7 mouse cellular contexts compared by ENCODE assay signal in the genomic region with DNA sequence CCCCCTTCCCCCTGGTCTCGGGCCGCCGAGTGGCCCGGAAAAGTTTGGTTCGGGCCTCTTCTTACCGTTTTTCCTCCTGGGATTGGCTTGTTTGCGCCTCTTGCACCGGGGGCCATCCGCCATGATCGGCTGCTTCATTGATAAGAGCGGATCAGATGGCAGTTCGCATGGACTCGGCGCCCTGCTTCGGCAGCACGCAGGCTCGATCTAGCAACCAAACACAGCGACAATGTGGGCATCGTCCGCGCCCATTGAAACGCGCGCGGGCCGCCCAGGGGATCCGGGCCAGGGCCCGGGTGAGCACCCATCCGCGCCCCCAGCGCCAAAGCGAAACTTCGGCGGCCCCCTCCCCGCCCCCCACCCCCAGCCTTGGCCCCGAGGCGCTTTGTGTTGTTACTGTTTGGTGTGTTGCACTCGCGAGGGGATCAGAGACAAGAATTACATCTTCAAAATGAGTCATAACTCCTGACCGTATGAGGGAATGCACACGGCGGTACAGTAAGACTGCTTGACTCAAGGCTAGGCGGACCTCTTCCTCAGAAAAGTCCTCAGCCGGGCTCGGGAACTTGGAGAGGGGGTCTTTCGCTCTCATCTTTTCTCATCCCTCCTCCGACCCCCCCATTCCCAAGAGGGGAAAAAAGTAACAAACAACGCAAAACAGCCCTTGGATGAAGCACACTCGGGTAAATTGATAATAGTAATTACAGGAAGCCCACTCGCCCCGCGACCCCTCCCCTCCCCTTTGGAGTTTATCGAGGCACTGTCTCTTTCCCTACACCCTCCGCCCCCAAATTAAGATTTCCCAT. TPM values are rescaled to one million over a fixed set of nuclear protein-coding genes. Genes with fewer than 3 reads are reported as not detected.
DNase-seq lines count a peak whose midpoint lies in the region; ATAC-seq and TF ChIP-seq lines count a peak whose summit lies in the region.

No protein-coding gene starts in this region.

- H3K4me2 ChIP-seq in forebrain, embryonic 12.5 days: peak overlapping the region; percentile 69
- peak overlapping the region; percentile 80 for H3K4me2 ChIP-seq in hindbrain, embryonic 12.5 days (replicated peaks)
- H3K4me2 ChIP-seq in limb, embryonic 15.5 days: peak overlapping the region; percentile 68
- H3K4me2 ChIP-seq in midbrain, embryonic 13.5 days (replicated peaks): peak overlapping the region; percentile 76
- peak overlapping the region; percentile 78 for H3K4me2 ChIP-seq in stomach, embryonic 15.5 days

- ATAC-seq in forebrain, embryonic 12.5 days (ENCODE audit: low FRiP score): peak; percentile 37
- peak; percentile 35 for ATAC-seq in hindbrain, embryonic 12.5 days (ENCODE audit: low FRiP score)
- no peak; the same call in 1 of the 2 replicates for ATAC-seq in limb, embryonic 15.5 days (ENCODE audit: insufficient number of reproducible peaks, low FRiP score, low TSS enrichment, low read depth)
- peak; percentile 37 for ATAC-seq in midbrain, embryonic 13.5 days
- peak; percentile 57 for ATAC-seq in stomach, embryonic 15.5 days (ENCODE audit: insufficient read depth, low FRiP score, low read depth)

- no peaks in the 10 kb centered on the region for H3K9me3 ChIP-seq in ES-Bruce4 (replicated peaks; ENCODE audit: control insufficient read depth, insufficient read depth, low read length, poor library complexity, severe bottlenecking)
- H3K9me3 ChIP-seq in forebrain, embryonic 12.5 days: no peaks in the 10 kb centered on the region
- H3K9me3 ChIP-seq in hindbrain, embryonic 12.5 days (replicated peaks): no peaks in the 10 kb centered on the region
- no peaks in the 10 kb centered on the region for H3K9me3 ChIP-seq in limb, embryonic 15.5 days
- no peaks in the 10 kb centered on the region for H3K9me3 ChIP-seq in midbrain, embryonic 13.5 days
- no peaks in the 10 kb centered on the region for H3K9me3 ChIP-seq in stomach, embryonic 15.5 days

- peak overlapping the region; percentile 71 for H3K4me3 ChIP-seq in ES-Bruce4 (ENCODE audit: low read depth, low read length)
- H3K4me3 ChIP-seq in forebrain, embryonic 12.5 days (replicated peaks): peak overlapping the region; percentile 97
- peak overlapping the region; percentile 92 for H3K4me3 ChIP-seq in hindbrain, embryonic 12.5 days
- peak overlapping the region; percentile 62 for H3K4me3 ChIP-seq in limb, embryonic 15.5 days
- peak overlapping the region; percentile 82 for H3K4me3 ChIP-seq in midbrain, embryonic 13.5 days (replicated peaks)
- peak overlapping the region; percentile 66 for H3K4me3 ChIP-seq in stomach, embryonic 15.5 days (replicated peaks)

- H3K27ac ChIP-seq in ES-Bruce4 (ENCODE audit: insufficient read depth, low read length): no peak overlapping the region
- peak overlapping the region; percentile 98 for H3K27ac ChIP-seq in forebrain, embryonic 12.5 days
- H3K27ac ChIP-seq in hindbrain, embryonic 12.5 days: peak overlapping the region; percentile 98
- H3K27ac ChIP-seq in limb, embryonic 15.5 days: peak overlapping the region; percentile 90
- peak overlapping the region; percentile 98 for H3K27ac ChIP-seq in midbrain, embryonic 13.5 days
- peak overlapping the region; percentile 89 for H3K27ac ChIP-seq in stomach, embryonic 15.5 days

- under 1% methylated on average over 53 of the region's 54 CpGs for WGBS in forebrain, embryonic 12.5 days
- WGBS in hindbrain, embryonic 12.5 days: under 1% methylated on average over 54 of the region's 54 CpGs
- under 1% methylated on average over 53 of the region's 54 CpGs for WGBS in limb, embryonic 15.5 days
- WGBS in midbrain, embryonic 13.5 days: under 1% methylated on average over 54 of the region's 54 CpGs
- under 1% methylated on average over 54 of the region's 54 CpGs for WGBS in stomach, embryonic 15.5 days

- H3K4me1 ChIP-seq in ES-Bruce4 (ENCODE audit: control insufficient read depth, insufficient read depth, low read length): no peaks in the 10 kb centered on the region
- H3K4me1 ChIP-seq in forebrain, embryonic 12.5 days: peaks cover 51% of the 10 kb centered on the region
- H3K4me1 ChIP-seq in hindbrain, embryonic 12.5 days: peaks cover 36% of the 10 kb centered on the region
- peaks cover 13% of the 10 kb centered on the region; the same call in 1 of the 2 replicates for H3K4me1 ChIP-seq in limb, embryonic 15.5 days
- peaks cover 64% of the 10 kb centered on the region for H3K4me1 ChIP-seq in midbrain, embryonic 13.5 days (replicated peaks)
- H3K4me1 ChIP-seq in stomach, embryonic 15.5 days: no peaks in the 10 kb centered on the region

- peaks cover 58% of the 10 kb centered on the region for H3K27me3 ChIP-seq in ES-Bruce4 (ENCODE audit: control insufficient read depth, insufficient read depth, low read length, poor library complexity, severe bottlenecking)
- no peaks in the 10 kb centered on the region for H3K27me3 ChIP-seq in forebrain, embryonic 12.5 days
- H3K27me3 ChIP-seq in hindbrain, embryonic 12.5 days: no peaks in the 10 kb centered on the region
- peaks cover 44% of the 10 kb centered on the region for H3K27me3 ChIP-seq in limb, embryonic 15.5 days
- no peaks in the 10 kb centered on the region for H3K27me3 ChIP-seq in midbrain, embryonic 13.5 days
- 0 out of 2 replicates have a peak, but pooled peaks cover 7% of the 10 kb centered on the region for H3K27me3 ChIP-seq in stomach, embryonic 15.5 days (replicated peaks)

- TF ChIP-seq POLR2A in ES-Bruce4 (IDR thresholded peaks at IDR 0.05; ENCODE audit: insufficient read depth, low read length): no peak

- peak; percentile 82 to 95 for DNase-seq in adrenal gland, adult (ENCODE audit: inconsistent age in 2 of 2, low spot score in 1 of 2)

- H3K36me3 ChIP-seq in ES-Bruce4 (ENCODE audit: control insufficient read depth, insufficient read depth, low read length, poor library complexity, severe bottlenecking): no peaks in the 10 kb centered on the region
- no peaks in the 10 kb centered on the region for H3K36me3 ChIP-seq in forebrain, embryonic 12.5 days (replicated peaks)
- H3K36me3 ChIP-seq in hindbrain, embryonic 12.5 days: no peaks in the 10 kb centered on the region
- no peaks in the 10 kb centered on the region for H3K36me3 ChIP-seq in limb, embryonic 15.5 days
- no peaks in the 10 kb centered on the region for H3K36me3 ChIP-seq in midbrain, embryonic 13.5 days
- no peaks in the 10 kb centered on the region for H3K36me3 ChIP-seq in stomach, embryonic 15.5 days

- no peak for TF ChIP-seq CTCF in ES-Bruce4 (IDR thresholded peaks at IDR 0.05; ENCODE audit: low read depth, low read length)

- TF ChIP-seq EP300 in ES-Bruce4 (IDR thresholded peaks at IDR 0.05; ENCODE audit: insufficient read depth, low read depth, low read length): no peak

- peak overlapping the region; percentile 68 for H3K9ac ChIP-seq in ES-Bruce4 (ENCODE audit: low read depth, poor library complexity, severe bottlenecking)
- peak overlapping the region; percentile 100 for H3K9ac ChIP-seq in forebrain, embryonic 12.5 days
- H3K9ac ChIP-seq in hindbrain, embryonic 12.5 days: peak overlapping the region; percentile 99
- peak overlapping the region; percentile 91 for H3K9ac ChIP-seq in limb, embryonic 15.5 days
- peak overlapping the region; percentile 97 for H3K9ac ChIP-seq in midbrain, embryonic 13.5 days (replicated peaks)
- peak overlapping the region; percentile 74 for H3K9ac ChIP-seq in stomach, embryonic 15.5 days

RNA-seq across cellular contexts. Expression of gene Zeb2, which starts 7.0 kb away (rescaled TPM):
- 1.4 and 2.1 TPM in 2 replicates for polyA plus RNA-seq in ES-Bruce4 (2011; ENCODE audit: insufficient read depth, insufficient read length, low read depth, missing spikeins)
- polyA plus RNA-seq in forebrain, embryonic 12.5 days (2016; fragmentation: Nextera tagmentation; extraction: Ambion mirVana): 63.3 and 74.3 TPM in 2 replicates
- polyA plus RNA-seq in hindbrain, embryonic 12.5 days (2016; fragmentation: Nextera tagmentation; extraction: Ambion mirVana): 47.3 and 60.5 TPM in 2 replicates
- polyA plus RNA-seq in limb, embryonic 15.5 days (2015; fragmentation: Nextera tagmentation; extraction: Ambion mirVana): 53.6 and 58.2 TPM in 2 replicates
- polyA plus RNA-seq in midbrain, embryonic 13.5 days (2015; fragmentation: Nextera tagmentation; extraction: Ambion mirVana): 38.9 and 50.2 TPM in 2 replicates
- polyA plus RNA-seq in stomach, embryonic 15.5 days (2015; fragmentation: Nextera tagmentation; extraction: Ambion mirVana): 46.5 and 49.9 TPM in 2 replicates

Comparison
In these comparisons a context has a peak if more than half of its experiments do, and no peak if none do; other contexts are left out.
1. RNA of gene Zeb2, which starts 7.0 kb away (polyA plus RNA-seq): 63.3 to 74.3 TPM in forebrain, embryonic 12.5 days, 53.6 to 58.2 TPM in limb, embryonic 15.5 days, 38.9 to 50.2 TPM in midbrain, embryonic 13.5 days, 47.3 to 60.5 TPM in hindbrain, embryonic 12.5 days and 46.5 to 49.9 TPM in stomach, embryonic 15.5 days; 1.4 to 2.1 TPM in ES-Bruce4; every median in the first group is over 10 times any median in the second.
2. Peak in every context shown above with its lines, with median percentiles within 50 percentile points of each other: H3K4me3 ChIP-seq, H3K9ac ChIP-seq and H3K4me2 ChIP-seq.